In the genomic region with DNA sequence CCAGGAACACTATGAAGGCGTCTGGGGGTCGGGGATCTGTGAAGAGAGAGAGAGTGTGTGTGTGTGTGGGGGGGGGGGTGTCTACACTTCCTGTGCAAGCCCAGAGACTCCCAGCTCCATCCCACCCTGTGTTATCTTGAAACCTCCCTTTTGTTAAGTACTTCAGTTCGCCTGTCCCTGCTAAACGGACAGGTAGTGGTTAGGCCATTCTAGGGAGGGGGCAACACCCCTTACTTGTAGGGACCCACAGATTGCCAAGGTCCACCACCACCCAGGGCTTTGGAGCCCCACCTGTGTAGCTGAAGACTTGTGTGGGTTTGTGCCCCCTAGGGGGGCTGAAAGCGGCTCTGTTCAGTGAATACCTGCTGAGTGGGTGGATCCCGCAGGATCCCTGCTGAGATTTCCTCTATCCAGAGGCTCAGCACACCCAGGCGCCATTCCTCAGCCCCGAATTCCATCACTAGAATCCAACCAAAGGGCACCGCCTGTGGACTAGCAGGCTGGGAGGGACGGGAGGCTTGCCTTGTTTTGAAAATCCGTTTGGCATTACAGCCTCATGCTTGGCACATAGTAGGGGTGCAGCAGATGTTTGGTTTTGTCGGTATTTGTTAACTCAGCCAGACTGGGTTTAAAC, we compare ENCODE assay signal across 7 mouse cellular contexts. TPM values are rescaled to one million over a fixed set of nuclear protein-coding genes. Genes with fewer than 3 reads are reported as not detected.
DNase-seq lines count a peak whose midpoint lies in the region; ATAC-seq and TF ChIP-seq lines count a peak whose summit lies in the region.

No protein-coding gene starts in this region.

- peak overlapping the region; percentile 67 for H3K4me3 ChIP-seq in lung, embryonic 15.5 days
- H3K4me3 ChIP-seq in heart, postnatal 0 days (ENCODE audit: low read depth, low read length) = peak overlapping the region; percentile 42
- H3K4me3 ChIP-seq in liver, embryonic 13.5 days (replicated peaks) = peak overlapping the region; percentile 54
- peak overlapping the region; percentile 50 for H3K4me3 ChIP-seq in stomach, embryonic 16.5 days (replicated peaks; ENCODE audit: low read length)

- peaks cover 10% of the 10 kb centered on the region; the same call in 1 of the 2 replicates for H3K27me3 ChIP-seq in lung, embryonic 15.5 days
- H3K27me3 ChIP-seq in heart, postnatal 0 days (ENCODE audit: control insufficient read depth, insufficient read depth, low read length) = peaks cover 23% of the 10 kb centered on the region
- H3K27me3 ChIP-seq in liver, embryonic 13.5 days = peaks cover 61% of the 10 kb centered on the region
- peaks cover 9% of the 10 kb centered on the region; the same call in 1 of the 2 replicates for H3K27me3 ChIP-seq in stomach, embryonic 16.5 days (ENCODE audit: control insufficient read depth, insufficient read depth, low read length)

- peak overlapping the region; percentile 89 for H3K4me2 ChIP-seq in lung, embryonic 15.5 days
- peak overlapping the region; percentile 57 for H3K4me2 ChIP-seq in heart, postnatal 0 days (ENCODE audit: low read depth, low read length)
- peak overlapping the region; percentile 69 for H3K4me2 ChIP-seq in liver, embryonic 13.5 days
- peak overlapping the region; percentile 62 for H3K4me2 ChIP-seq in stomach, embryonic 16.5 days (ENCODE audit: low read depth, low read length)

- 16% methylated on average over 12 of the region's 12 CpGs for WGBS in lung, embryonic 15.5 days
- WGBS in heart, postnatal 0 days = 61% methylated on average over 12 of the region's 12 CpGs
- WGBS in liver, embryonic 13.5 days (ENCODE audit: insufficient replicate concordance) = 42% methylated on average over 12 of the region's 12 CpGs
- WGBS in stomach, embryonic 16.5 days = 37% methylated on average over 12 of the region's 12 CpGs

- 0 out of 2 replicates have a peak, but pooled peaks cover 7% of the 10 kb centered on the region for H3K36me3 ChIP-seq in lung, embryonic 15.5 days
- H3K36me3 ChIP-seq in heart, postnatal 0 days (replicated peaks; ENCODE audit: control insufficient read depth, insufficient read depth, low read length) = 0 out of 2 replicates have a peak, but pooled peaks cover 4% of the 10 kb centered on the region
- no peaks in the 10 kb centered on the region; the same call in 1 of the 2 replicates for H3K36me3 ChIP-seq in liver, embryonic 13.5 days
- no peaks in the 10 kb centered on the region for H3K36me3 ChIP-seq in stomach, embryonic 16.5 days (ENCODE audit: control insufficient read depth, insufficient read depth, low read length)

- H3K27ac ChIP-seq in lung, embryonic 15.5 days = peak overlapping the region; percentile 96
- peak overlapping the region; percentile 55 for H3K27ac ChIP-seq in heart, postnatal 0 days (ENCODE audit: low read depth)
- no peak overlapping the region for H3K27ac ChIP-seq in liver, embryonic 13.5 days
- peak overlapping the region; percentile 48 for H3K27ac ChIP-seq in stomach, embryonic 16.5 days (ENCODE audit: low read length)

- no peak for DNase-seq in lung, postnatal 25 days (ENCODE audit: low spot score)
- no peak for DNase-seq in heart, postnatal 0 days (ENCODE audit: low spot score)
- DNase-seq in liver, embryonic 13.5 days = no peak
- DNase-seq in layer of hippocampus, postnatal 10 days (ENCODE audit: low spot score in 2 of 2) = no peak
- no peak for DNase-seq in right cerebral cortex, postnatal 10 days (ENCODE audit: low spot score in 2 of 2)

- TF ChIP-seq CTCF in heart, postnatal 0 days (IDR thresholded peaks at IDR 0.05; ENCODE audit: low read depth) = no peak

- ATAC-seq in lung, embryonic 15.5 days (ENCODE audit: borderline replicate concordance, extremely low read depth, low FRiP score, low TSS enrichment) = no peak
- no peak for ATAC-seq in heart, postnatal 0 days (ENCODE audit: insufficient read depth, low read depth)
- no peak for ATAC-seq in liver, embryonic 13.5 days (ENCODE audit: low read depth)
- no peak for ATAC-seq in stomach, embryonic 16.5 days (ENCODE audit: insufficient read depth, low FRiP score)

- TF ChIP-seq EP300 in heart, postnatal 0 days (IDR thresholded peaks at IDR 0.05; ENCODE audit: low read depth) = no peak

- peaks cover 63% of the 10 kb centered on the region for H3K4me1 ChIP-seq in lung, embryonic 15.5 days
- peaks cover 17% of the 10 kb centered on the region for H3K4me1 ChIP-seq in heart, postnatal 0 days (ENCODE audit: control insufficient read depth, insufficient read depth)
- H3K4me1 ChIP-seq in liver, embryonic 13.5 days (replicated peaks) = peaks cover 56% of the 10 kb centered on the region
- peaks cover 35% of the 10 kb centered on the region for H3K4me1 ChIP-seq in stomach, embryonic 16.5 days (ENCODE audit: control insufficient read depth, insufficient read depth, low read length)

- no peaks in the 10 kb centered on the region for H3K9me3 ChIP-seq in lung, embryonic 15.5 days
- H3K9me3 ChIP-seq in heart, postnatal 0 days (replicated peaks; ENCODE audit: control insufficient read depth, low read length) = no peaks in the 10 kb centered on the region
- no peaks in the 10 kb centered on the region for H3K9me3 ChIP-seq in liver, embryonic 13.5 days (replicated peaks)
- H3K9me3 ChIP-seq in stomach, embryonic 16.5 days (replicated peaks; ENCODE audit: control insufficient read depth, low read length) = no peaks in the 10 kb centered on the region

- H3K9ac ChIP-seq in lung, embryonic 15.5 days = peak overlapping the region; percentile 62
- H3K9ac ChIP-seq in heart, postnatal 0 days (replicated peaks; ENCODE audit: low read depth, low read length) = peak overlapping the region; percentile 49; the same call in 1 of the 2 replicates
- H3K9ac ChIP-seq in liver, embryonic 13.5 days = no peak overlapping the region; the same call in 1 of the 2 replicates
- peak overlapping the region; percentile 68 for H3K9ac ChIP-seq in stomach, embryonic 16.5 days (ENCODE audit: low read length)

RNA-seq across cellular contexts. Expression of a gene that starts 2.6 kb away (rescaled TPM):
- polyA plus RNA-seq in lung, embryonic 15.5 days (2015; fragmentation: Nextera tagmentation; extraction: Ambion mirVana) = 107 and 109 TPM in 2 replicates
- 1.5 TPM in 1 of 2 replicates, not detected in the other for total RNA-seq in heart, postnatal 0 days (2014; rRNA removed; ENCODE audit: low replicate concordance)
- polyA plus RNA-seq in heart, postnatal 0 days (2015; fragmentation: Nextera tagmentation; extraction: Ambion mirVana) = 6.0 and 7.0 TPM in 2 replicates
- 1.8 and 2.5 TPM in 2 replicates for polyA plus RNA-seq in liver, embryonic 13.5 days (2015; fragmentation: Nextera tagmentation; extraction: Ambion mirVana)
- polyA plus RNA-seq in stomach, embryonic 16.5 days (2015; fragmentation: Nextera tagmentation; extraction: Ambion mirVana) = 15.5 and 15.9 TPM in 2 replicates
- total RNA-seq in layer of hippocampus, postnatal 10 days (2021) = 1 to 10 TPM; 1.5 to 1.7 TPM

RNA-seq across cellular contexts. Expression of a gene that starts 47.9 kb away (rescaled TPM):
- polyA plus RNA-seq in lung, embryonic 15.5 days (2015; fragmentation: Nextera tagmentation; extraction: Ambion mirVana) = 12.3 and 15.7 TPM in 2 replicates
- 17.2 and 17.6 TPM in 2 replicates for total RNA-seq in heart, postnatal 0 days (2014; rRNA removed; ENCODE audit: low replicate concordance)
- polyA plus RNA-seq in heart, postnatal 0 days (2015; fragmentation: Nextera tagmentation; extraction: Ambion mirVana) = 9.1 and 12.2 TPM in 2 replicates
- polyA plus RNA-seq in liver, embryonic 13.5 days (2015; fragmentation: Nextera tagmentation; extraction: Ambion mirVana) = 7.0 and 9.4 TPM in 2 replicates
- polyA plus RNA-seq in stomach, embryonic 16.5 days (2015; fragmentation: Nextera tagmentation; extraction: Ambion mirVana) = 13.8 and 15.9 TPM in 2 replicates
- total RNA-seq in layer of hippocampus, postnatal 10 days (2021) = 10 to 100 TPM; 64.6 to 65.1 TPM

RNA-seq across cellular contexts. Expression of a gene that starts 48.1 kb away (rescaled TPM):
- polyA plus RNA-seq in lung, embryonic 15.5 days (2015; fragmentation: Nextera tagmentation; extraction: Ambion mirVana) = 99.8 and 102 TPM in 2 replicates
- 90.0 and 102 TPM in 2 replicates for total RNA-seq in heart, postnatal 0 days (2014; rRNA removed; ENCODE audit: low replicate concordance)
- 63.6 and 73.9 TPM in 2 replicates for polyA plus RNA-seq in heart, postnatal 0 days (2015; fragmentation: Nextera tagmentation; extraction: Ambion mirVana)
- 32.5 and 33.2 TPM in 2 replicates for polyA plus RNA-seq in liver, embryonic 13.5 days (2015; fragmentation: Nextera tagmentation; extraction: Ambion mirVana)
- 68.7 and 73.3 TPM in 2 replicates for polyA plus RNA-seq in stomach, embryonic 16.5 days (2015; fragmentation: Nextera tagmentation; extraction: Ambion mirVana)
- 10 to 100 TPM; 31.1 to 34.1 TPM for total RNA-seq in layer of hippocampus, postnatal 10 days (2021)
